Mouse (Mus musculus) common myeloid progenitor, adult 5-6 weeks (primary cell): ENCODE measurements at regions not wholly inside any gene's neighbourhood (a gene's known extent, or its start where the extent isn't known, plus 50 kb on each side); places are given as distances from the start of the nearest gene placed in this dataset.
A peak's percentile ranks its signal among the peaks of the same experiment; 100 is the strongest.

ENCODE experiments used
- ATAC-seq: replicated peaks from 2 replicates; pipeline ENCODE4 v1.8.0; 2016; ENCODE audit warnings: low read depth, mild to moderate bottlenecking, moderate TSS enrichment, inconsistent platforms; ENCODE audit not compliant: poor library complexity, severe bottlenecking

DNA sequence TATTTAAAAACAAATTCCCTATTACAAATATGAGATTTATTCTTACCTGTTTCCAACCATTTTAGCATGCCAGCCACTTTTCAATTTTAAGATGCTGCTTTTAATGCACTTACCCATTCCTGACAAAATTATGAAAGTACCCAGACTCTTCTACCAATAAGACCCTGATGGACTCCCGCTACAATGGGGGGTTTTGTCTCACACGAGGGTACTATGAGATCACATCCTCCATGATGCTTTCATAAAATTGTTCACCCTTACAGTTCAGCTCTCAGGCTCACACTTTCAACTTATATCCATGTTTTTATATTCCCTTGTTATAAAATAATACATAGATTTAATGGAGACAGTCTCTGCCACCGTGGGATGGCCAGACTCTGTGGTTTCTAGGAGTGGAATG is 68.1 kb upstream of the Adamts18 start:
- ATAC-seq: no peak

DNA sequence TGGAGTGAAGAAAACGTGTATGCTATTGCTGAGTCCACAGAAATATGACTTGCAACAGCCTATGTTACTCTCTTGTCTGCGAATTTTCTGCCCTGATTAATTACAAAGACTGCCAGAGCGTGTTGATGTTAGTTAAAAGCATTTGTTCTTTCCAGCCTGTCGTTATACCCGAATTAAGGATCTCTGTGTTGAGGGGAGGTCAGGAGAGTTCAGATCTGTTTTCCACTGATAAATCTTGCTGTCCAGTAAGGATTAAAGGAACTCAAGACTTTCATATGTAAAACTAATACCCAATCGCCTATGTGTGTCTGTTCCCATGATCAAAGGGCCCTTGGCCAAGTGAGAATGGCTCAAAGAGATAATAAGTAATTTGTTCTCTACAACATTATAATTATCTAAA is 68.7 kb upstream of the Adamts18 start:
- ATAC-seq: no peak

DNA sequence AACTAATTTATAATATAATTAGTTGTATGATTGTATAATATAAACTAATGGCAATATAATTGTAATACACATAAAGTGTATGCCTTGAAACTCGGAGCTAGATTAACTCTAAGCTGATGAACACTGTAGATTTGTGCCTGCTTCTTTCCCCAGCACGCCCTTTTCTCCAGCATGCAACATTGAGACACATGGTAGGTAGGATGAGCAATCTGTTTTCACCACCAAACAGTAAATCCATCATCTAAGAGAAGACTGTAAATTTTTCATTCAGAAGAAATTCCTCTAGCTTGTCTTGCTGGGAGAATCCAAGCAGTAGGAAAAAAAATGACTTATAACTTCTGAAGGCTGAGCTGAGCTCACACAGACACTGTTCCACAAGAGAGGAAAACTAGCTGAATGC is 71.8 kb upstream of the Adamts18 start:
- no peak for ATAC-seq

DNA sequence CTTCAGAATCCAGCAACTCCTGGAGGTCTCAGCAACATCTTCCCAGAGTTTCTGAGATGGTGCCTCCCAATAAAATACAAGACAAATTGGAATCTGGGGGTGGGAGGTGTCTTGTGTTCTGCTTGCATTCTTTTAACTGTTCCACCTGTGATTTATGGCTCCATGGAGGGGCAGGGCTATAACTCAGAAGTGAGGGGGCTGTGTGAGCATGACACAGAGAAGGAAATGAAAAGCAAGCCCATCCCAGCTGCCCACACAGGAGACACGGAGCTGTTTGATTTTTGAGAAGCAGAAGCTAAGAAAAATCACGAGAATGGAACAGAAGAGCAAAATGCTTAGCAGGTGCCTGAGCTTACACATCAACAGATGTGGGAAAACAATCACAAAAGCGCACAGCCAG is 74.8 kb upstream of the Adamts18 start:
- ATAC-seq: no peak

DNA sequence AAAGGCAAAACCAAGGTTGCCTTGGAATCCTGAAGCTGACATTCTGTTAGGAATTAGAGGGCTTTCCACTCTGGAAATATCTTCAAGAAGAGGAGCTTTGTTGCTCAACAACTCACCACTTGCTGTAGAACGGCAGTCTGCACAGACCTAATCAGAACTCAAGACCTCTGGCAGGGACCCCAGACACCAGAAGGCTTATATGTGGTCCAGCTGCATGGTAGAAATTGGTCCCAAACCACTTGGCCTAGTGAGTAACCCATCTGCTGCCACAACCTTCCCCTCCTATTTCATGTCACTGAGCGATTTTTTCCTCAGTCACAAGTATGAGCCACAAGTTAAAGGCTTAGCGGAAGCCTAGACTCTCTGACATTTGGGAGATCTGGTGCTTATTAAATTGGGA is 105.2 kb upstream of the Adamts18 start:
- ATAC-seq: no peak

DNA sequence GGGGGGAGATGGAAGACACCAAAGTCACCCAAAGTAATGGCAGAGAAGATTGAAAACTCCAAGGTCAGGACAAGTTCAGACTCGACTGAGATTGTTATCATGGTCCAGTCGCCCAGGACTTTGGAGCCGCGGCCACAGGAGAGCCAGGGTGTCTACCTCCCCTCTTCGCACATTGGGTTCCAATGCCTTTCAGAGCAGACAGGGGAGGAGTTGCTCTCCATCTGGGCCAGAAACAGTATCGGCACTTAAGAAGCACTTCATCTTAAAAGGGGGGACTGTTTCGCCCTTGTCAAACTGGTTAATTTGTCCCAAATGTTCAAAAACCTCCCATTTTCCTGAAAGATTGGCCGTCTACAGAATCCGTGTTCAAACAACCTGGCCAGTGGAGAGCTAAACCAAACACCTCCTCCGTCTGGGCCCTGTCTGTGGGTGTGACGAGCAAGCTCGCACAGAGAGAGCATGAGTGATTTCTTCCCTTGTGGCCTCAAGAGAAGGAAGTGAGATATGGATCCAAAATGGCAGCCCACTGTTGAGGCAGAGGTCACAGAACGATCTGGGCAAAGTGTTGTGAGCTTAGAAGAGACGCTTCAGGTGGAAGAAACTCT is 108.0 kb upstream of the Adamts18 start:
- no peak for ATAC-seq

DNA sequence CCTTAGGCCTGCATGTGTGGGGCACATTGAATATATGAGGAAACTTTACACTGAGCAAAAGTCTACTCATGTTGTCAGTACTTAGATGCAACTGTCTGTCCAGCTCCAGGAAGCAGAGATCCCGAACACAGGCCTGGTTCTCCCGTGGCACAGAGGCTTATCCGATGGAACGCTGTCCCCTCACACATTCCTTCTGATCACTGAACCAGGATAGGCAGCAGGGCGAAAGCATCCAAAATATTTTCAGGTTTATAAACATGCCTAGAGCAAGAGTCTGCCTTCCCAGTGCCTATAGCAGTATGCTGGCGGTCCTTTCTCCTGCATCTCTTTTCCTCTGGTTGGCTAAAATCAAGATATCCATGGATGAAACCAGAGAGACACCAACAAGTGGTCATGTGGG is 109.3 kb upstream of the Adamts18 start:
- no peak for ATAC-seq

DNA sequence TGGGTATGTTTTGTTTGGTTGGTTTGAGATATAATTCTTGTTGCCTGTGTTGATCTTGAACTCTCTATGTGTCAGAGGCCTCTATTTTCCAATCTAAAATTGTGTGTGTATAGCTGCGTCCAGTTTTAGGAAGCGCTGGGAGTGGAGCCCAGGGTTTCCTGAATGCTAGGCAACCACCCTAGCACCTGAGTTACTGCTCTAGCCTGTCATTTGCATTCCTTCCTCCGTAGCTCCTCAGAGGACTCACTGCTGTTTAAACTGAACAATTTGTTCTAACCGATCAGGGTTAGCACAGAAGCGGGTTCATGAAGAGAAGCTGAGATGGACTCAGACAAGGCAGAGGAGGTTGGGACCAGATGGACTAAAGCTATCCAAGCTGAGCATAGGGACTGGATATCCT is 127.3 kb upstream of the Adamts18 start:
- ATAC-seq: no peak

DNA sequence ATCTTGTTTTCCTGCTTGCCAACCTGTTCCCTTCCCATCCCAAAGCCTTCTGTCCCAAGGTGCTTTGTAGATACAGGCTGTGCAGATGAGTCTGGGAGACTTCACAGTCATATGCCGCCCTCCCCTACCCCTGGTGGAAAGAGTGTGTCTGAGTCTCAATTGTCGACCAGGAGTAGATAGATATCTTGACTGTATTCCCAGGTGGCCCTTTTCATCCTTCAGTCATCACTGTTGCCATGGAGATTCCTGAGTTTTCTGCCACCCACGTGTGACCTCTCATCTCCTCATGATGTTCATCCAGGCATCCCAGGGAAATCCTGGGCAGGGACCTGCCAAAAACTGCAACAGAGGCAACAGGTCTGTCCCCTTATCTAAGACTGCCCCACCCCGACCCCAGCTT is 128.1 kb upstream of the Adamts18 start:
- ATAC-seq: no peak

DNA sequence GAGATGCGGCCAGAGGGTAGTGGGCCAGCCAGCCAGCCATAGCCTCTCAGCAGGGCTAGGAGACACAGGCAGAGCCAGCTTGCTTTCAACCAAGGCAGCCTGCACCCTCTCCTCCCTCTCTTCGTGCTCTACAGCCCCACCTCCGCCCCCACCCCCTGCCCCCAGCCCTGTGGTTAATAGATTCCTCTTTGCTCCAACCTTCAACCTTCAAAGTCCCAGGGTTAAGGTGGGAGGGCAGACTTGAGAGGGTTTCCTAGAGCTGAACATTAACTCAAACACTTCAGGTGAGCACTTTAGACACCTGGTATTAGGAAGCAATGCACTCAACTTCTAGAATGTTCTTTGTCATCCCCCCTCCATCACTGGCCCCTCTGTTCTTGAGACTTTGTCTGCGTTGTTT is 128.5 kb upstream of the Adamts18 start:
- no peak for ATAC-seq

DNA sequence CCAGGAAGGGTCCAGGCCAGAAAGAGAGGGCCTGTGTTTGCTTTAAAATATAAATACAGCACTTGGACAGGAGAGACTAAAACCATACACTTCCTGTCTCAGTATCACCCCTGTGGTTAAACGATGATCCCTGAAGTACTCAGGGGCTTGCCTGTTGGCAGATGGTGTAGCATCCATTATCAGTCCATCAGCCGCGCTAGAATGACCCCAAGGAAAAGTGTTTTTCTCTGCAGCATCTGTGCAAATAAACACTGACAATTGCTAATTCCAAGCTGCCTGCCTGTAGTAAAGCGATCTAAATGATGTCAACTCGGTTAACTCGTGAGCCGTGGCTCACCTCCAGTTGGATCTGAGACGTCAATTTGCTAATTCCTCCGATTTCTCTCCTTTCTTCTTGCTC is 130.4 kb upstream of the Adamts18 start:
- ATAC-seq: no peak

DNA sequence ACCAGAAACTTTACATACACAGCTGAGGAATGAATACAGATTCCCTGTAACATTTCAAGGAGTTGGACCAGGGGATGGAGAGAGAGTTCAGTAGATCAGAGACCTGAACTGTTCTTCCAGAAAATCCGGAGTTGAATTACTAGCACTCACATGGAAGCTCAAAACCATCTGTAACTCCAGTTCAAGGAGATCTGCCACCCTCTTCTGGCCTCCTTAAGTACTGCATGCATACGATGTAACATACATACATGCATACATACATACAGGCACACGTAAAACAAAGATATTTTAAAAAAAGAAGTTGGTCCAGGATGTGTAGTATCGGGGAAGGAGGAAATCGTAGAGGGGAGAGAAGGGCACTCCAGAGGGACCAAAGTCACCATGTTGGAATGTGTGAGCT is 131.3 kb upstream of the Adamts18 start:
- ATAC-seq: no peak

DNA sequence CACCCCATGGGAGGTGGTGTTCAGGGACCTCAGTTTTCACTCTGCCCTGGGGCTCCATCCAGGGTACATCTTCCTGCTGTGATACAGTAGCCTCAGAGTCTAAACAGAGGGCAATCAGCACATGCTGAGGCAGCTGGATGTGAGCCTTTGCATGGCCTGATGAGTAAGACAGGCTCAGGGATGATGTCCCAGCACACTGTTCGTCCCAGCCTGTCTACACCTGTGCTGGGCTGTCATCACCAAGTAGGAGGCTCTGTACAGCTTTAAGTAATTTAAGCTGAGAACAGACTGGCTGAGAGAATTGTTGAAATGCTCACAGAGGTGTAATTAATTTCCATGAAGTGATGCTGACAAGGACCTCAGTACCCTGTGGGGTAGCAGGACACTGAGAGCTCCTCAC is 132.8 kb upstream of the Adamts18 start:
- no peak for ATAC-seq

DNA sequence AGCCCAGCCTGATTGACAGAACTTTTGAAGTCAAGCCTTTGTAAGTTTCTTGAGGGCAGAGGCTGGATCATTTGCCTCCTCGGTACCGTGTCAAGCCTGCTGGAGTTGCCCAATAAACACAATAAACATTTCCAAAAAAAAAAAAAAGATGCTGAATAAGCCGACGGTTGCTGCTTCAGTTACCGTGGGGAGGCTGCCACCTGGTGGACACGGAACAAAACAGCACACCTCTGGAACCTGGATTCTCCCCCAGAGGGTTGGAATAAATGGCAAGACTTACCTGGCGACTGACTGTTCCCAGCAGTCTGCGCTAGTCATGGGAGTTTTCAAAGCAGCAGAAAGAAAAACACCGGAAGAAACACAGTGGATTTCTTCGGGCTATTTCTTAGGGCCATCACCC is 136.3 kb upstream of the Adamts18 start:
- peak; percentile 84 for ATAC-seq

DNA sequence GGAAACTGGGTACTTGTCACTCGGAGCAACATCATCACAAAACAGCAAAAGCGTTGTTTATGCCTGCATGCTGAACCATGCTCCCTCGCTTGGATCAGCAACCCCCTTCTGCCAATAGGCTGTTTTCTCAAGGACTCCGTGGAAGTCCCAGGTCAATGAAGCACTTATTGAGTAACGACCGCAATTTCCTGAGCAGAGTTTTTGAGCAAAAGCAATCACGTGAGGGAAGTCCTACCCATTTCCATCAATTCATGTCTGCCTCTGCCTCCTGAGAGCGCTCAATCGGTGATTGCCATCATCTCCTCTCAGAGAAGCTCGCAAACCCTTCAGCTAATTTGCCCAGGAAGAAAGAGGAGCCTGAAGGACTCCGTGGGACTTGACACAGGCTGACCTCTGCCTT is 136.9 kb upstream of the Adamts18 start:
- peak; percentile 34; the same call in 1 of the 2 replicates for ATAC-seq

DNA sequence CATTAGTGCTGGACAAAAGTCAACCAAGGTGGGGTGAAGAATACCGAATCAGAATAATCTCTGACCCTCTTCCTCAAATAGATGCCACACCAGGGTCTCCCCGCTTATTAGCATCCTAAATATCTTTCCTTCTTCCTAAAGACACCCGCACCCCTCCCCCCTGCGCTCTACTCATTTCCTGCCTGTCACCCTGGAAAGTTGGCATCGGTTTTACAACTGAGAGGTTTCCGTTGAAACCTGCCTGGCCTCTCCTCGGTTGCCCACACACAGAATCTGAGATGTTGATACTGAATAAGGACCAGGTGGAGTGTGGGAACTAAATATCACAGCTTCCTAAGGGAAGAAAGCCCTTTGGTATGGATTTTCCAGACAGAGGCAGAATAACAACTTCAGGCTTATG is 137.4 kb upstream of the Adamts18 start:
- 0 out of 2 replicates have a peak, but pooled peaks have one; percentile 30 for ATAC-seq

DNA sequence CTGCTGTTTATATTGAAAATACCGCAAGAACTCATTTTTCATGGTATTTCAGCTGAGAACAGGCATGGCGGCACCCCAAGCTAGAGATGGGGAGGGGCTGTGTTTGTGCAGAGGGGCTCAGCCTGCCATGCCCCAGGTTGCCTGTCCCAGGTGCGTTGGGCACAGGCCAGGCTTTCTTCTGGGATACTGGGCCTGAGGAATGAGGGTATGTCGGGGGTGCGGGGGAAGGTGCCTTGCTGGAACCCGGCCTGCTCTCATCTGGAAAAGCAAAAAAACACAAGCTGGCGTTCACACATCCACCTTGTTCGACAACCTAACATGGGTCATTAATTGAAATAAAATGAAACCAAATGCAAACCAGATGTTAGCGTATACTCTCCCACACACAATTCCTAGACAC is 142.2 kb upstream of the Adamts18 start:
- no peak for ATAC-seq

DNA sequence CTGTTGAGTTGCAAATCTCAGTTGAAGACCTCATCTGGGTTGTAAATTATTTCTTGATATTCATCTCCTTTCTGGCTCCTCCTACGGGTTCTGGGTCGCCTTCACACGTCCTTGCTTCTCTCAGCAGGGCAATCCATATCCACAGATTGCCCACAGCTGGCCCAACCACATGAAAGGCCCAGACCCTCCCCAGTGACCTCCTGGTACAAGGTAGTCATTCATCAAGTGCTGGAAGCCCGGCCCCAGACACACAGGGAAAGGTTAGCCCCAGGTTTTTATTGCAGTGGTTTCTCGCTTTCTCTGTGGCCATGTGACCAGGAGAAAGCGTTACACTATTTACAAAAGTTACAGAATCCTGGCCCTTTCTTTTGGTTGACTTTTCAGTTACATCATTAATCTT is 134.5 kb upstream of the Nudt7 start:
- ATAC-seq: no peak

DNA sequence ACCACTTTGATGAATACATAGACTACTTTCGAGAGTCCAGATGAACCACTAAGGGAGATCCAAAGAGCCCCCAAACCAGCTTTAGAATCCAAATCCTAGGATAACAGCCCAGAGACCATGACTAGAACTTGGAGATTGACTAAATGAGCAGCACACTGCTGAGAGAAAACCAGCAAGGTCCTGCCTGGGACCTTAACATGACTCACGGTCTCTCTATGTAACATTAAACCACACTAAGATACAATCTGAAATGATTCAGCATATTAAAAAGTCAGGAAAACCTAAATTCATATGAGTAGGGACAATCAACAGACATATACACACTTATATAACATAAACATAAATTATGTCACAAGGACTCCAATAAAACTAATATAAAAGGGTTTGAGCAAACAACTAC is 131.7 kb upstream of the Nudt7 start:
- ATAC-seq: no peak

DNA sequence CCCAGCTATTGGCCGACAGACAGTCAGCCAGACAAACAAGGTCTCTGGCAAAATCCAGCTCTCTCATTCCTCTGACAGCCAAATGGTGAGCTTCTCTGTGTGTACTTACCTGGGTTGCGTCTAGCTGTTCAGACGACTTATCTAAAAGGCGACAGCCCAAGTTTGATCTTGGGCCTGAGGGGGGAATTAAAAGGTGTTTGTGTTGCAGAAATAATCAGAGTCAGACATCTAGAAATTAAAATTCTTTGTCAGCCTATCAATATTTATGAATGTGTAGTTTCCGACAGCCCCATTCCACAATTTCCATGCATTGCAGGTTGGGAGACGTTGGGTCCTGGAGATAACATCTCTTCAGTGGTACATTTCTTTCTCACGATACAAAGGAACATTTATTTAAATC is 128.9 kb upstream of the Nudt7 start:
- no peak for ATAC-seq

DNA sequence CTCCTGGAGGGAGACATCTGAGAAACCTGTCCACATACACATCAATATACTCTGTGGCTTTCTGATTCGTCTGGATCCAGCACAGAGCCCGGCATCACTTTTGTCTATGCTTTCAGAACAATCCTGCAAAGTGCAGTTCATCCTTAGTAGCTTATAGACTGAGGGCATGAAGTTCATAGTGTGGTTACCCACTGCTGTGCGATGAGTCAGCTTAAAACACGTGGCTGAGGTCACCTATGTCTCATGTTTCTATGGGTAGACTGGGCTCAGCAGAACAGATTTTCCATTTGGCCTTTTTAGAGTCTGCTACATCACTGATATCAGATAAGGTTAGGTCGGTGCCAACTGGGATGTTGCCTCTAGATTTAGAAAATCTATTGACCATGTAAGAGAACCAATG is 126.8 kb upstream of the Nudt7 start:
- no peak for ATAC-seq

DNA sequence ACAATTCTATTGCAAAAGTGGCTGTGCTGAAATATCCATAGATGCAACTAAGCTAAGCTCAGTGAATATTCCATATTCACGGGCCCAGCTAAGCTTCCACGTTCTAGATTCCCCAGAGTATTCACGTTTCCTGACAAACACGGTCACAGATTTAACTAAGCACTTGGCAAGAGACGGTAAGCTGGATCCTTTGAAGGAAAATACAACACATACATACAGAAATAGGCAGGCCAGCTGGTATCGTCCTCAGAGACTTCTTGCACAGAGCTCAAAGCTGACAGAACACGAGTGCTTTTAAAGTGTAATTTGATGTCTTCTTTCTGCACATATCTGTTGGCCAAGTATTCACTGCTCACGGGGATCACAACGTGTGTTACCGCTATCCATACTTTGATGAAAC is 126.3 kb upstream of the Nudt7 start:
- no peak for ATAC-seq

DNA sequence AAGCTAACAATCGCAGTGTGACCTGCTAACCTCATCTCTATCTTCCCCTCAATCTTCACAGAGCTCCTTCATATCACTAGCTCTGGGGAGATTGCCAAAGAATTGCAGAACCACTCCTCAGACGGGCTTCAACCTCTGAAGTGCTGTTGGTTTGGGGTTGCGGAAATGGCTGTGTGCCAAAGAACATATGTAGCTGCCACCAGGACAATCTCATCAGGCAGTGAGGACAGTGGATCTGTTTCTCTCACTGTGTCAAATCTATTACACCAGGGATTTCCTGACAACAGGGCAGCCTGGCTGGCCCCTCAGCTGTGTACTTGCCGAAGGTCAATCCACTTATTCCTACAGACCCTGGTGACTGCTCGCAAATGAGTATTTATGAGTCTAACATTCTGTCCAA is 115.0 kb upstream of the Nudt7 start:
- ATAC-seq: peak; percentile 89
